Mouse (Mus musculus) liver, embryonic 13.5 days (tissue): Measurements from ENCODE around the gene Card6. TPM values are rescaled to one million over a fixed set of nuclear protein-coding genes. Genes with fewer than 3 reads are reported as not detected.
"Not testable (repeated sequence)": the region's sequence is repeated elsewhere in the genome, so short reads cannot be mapped to it uniquely, and the experiment has no call there.

Experiments
- ATAC-seq: fragments of 200-750 bp; cut with Nextera tagmentation; 2 replicates; pipeline ENCODE4 v1.8.0; 2017; ENCODE audit warnings: low read depth, mild to moderate bottlenecking, moderate number of reproducible peaks, moderate library complexity
- DNase-seq: peaks from one replicate; pipeline ENCODE4 v3.0.0; 2022
- H3K27ac ChIP-seq: fragments of 300-500 bp; sonication (generic); 2 replicates; pipeline ENCODE4 v1.5.1; 2015; ENCODE audit warnings: moderate library complexity, mild to moderate bottlenecking, inconsistent platforms
- H3K27me3 ChIP-seq: fragments of 300-500 bp; sonication (generic); 2 replicates; pipeline ENCODE4 v1.6.1; 2015; ENCODE audit warnings: mild to moderate bottlenecking, inconsistent platforms
- H3K36me3 ChIP-seq: fragments of 300-500 bp; sonication (generic); 2 replicates; pipeline ENCODE4 v1.6.1; 2015; ENCODE audit warnings: mild to moderate bottlenecking, inconsistent platforms
- H3K4me1 ChIP-seq: fragments of 300-500 bp; sonication (generic); replicated peaks from 2 replicates; pipeline ENCODE4 v1.6.1; 2015; ENCODE audit warnings: inconsistent platforms
- H3K4me2 ChIP-seq: fragments of 300-500 bp; sonication (generic); 2 replicates; pipeline ENCODE4 v1.6.1; 2015; ENCODE audit warnings: inconsistent platforms, mild to moderate bottlenecking, moderate library complexity
- H3K4me3 ChIP-seq: fragments of 300-500 bp; sonication (generic); replicated peaks from 2 replicates; pipeline ENCODE4 v1.5.1; 2015; ENCODE audit warnings: mild to moderate bottlenecking, inconsistent platforms
- H3K9ac ChIP-seq: fragments of 300-500 bp; sonication (generic); 2 replicates; pipeline ENCODE4 v1.6.1; 2015; ENCODE audit warnings: mild to moderate bottlenecking, inconsistent platforms
- H3K9me3 ChIP-seq: fragments of 300-500 bp; sonication (generic); replicated peaks from 2 replicates; pipeline ENCODE4 v1.6.1; 2016; ENCODE audit warnings: inconsistent platforms
- WGBS: fragments of 180-500 bp; shearing (Covaris S2); methylation state at CpG from one replicate; pipeline ENCODE4 v1.1.7; 2015; ENCODE audit not compliant: insufficient replicate concordance; 5-methylcytosine and 5-hydroxymethylcytosine counted together
- polyA plus RNA-seq: library from polyadenylated mRNA; unstranded; fragments of >200 nt; fragmentation: Nextera tagmentation; extraction: Ambion mirVana; gene quantifications from 2 replicates; pipeline ENCODE4 v1.2.1, GENCODE M21; 2015

Card6 gene
- polyA plus RNA-seq, 1 experiment from 2014 or later, result 0.41 TPM

GRCm38 (mm10) chr15:5142714-5143113 lies 34.4 kb upstream of the Card6 start:
- Histone ChIP-seq H3K9me3 (no peaks in the 10 kb centered on the region), H3K4me3 (no peak overlapping the region), H3K36me3 (peaks cover 12% of the 10 kb centered on the region), H3K9ac (no peak overlapping the region), H3K4me1 (peaks cover 82% of the 10 kb centered on the region), H3K27me3 (no peaks in the 10 kb centered on the region), H3K4me2 (no peak overlapping the region), H3K27ac (peak overlapping the region; percentile 94)
- ATAC-seq, result no peak
- WGBS, result 44% methylated on average over 5 of the region's 5 CpGs
- no peak for DNase-seq

DNA sequence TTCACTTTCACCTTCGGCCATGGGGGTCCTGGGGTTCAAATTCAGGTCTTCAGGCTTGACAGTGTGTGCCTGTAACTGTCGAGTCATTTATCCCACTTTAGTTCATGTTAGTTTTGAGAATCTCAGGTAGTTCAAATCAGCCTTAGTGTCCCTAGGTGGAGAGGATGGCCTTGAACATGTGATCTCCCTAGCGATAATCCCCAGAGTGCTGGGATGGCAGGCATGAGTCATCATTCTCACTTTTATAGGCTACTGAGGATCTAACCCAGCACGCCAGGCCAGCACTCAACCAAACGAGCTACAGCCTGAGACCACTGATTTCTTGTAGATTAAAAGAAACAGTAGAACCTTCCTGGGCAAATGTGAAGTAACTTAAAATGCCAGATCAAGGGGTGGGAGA lies 33.7 kb upstream of the Card6 start:
- WGBS, result 29% methylated on average over 5 of the region's 5 CpGs
- DNase-seq (peak; percentile 52), ATAC-seq (no peak)
- Histone ChIP-seq H3K4me1 (peaks cover 83% of the 10 kb centered on the region), H3K27me3 (no peaks in the 10 kb centered on the region), H3K27ac (peak overlapping the region; percentile 90), H3K4me3 (no peak overlapping the region), H3K4me2 (peak overlapping the region; percentile 32), H3K9ac (peak overlapping the region; percentile 39; the same call in 1 of the 2 replicates), H3K9me3 (no peaks in the 10 kb centered on the region), H3K36me3 (peaks cover 11% of the 10 kb centered on the region)

DNA sequence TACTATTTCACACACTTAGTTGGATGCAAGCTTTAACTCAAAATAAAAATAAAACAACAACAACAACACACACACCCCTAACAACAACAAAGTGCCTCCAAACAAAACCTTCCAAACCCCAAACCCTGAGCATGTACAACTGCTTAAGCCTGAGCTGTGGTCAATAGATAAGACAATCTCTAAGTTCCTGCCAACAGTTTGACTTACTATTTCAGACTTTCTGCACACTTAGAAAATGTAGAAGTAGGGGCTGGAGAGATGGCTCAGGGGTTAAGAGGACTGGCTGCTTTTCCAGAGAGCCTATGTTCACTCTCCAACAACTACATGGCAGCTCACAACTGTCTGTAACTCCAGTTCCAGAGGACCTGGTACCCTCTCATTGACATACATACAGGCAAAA lies 32.0 kb upstream of the Card6 start:
- peak; percentile 74 for ATAC-seq
- no peak overlapping the region for H3K4me3 ChIP-seq
- no peaks in the 10 kb centered on the region for H3K27me3 ChIP-seq
- H3K4me2 ChIP-seq, result peak overlapping the region; percentile 49
- peaks cover under 1% of the 10 kb centered on the region; the same call in 1 of the 2 replicates for H3K36me3 ChIP-seq
- H3K9me3 ChIP-seq, result no peaks in the 10 kb centered on the region
- peak overlapping the region; percentile 96 for H3K27ac ChIP-seq
- DNase-seq, result peak; percentile 64
- 0 out of 2 replicates have a peak overlapping the region, but pooled peaks have one; percentile 1 for H3K9ac ChIP-seq
- H3K4me1 ChIP-seq, result peaks cover 72% of the 10 kb centered on the region

DNA sequence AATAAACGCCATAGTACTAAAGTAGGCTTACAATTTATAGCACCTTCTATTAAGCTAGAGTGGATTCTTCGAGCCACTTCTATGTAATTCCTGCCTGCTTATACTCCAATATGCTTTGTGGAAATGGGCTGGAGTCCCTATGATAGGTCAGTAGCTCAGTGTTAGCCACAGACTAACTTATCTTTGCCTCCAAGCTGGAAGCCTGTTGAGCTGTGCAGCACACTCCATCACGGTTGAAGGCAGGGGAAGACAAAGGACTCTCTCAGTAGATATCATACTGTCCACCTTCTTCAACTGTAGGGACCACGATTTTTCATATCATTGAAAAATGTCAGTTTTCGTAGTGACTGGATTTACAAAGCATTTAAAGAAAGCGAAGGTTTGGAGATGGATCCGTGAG lies 31.5 kb upstream of the Card6 start:
- Histone ChIP-seq H3K4me2 (peak overlapping the region; percentile 49), H3K4me1 (peaks cover 72% of the 10 kb centered on the region), H3K36me3 (no peaks in the 10 kb centered on the region), H3K27me3 (no peaks in the 10 kb centered on the region), H3K9ac (peak overlapping the region; percentile 59), H3K4me3 (no peak overlapping the region), H3K27ac (peak overlapping the region; percentile 96), H3K9me3 (no peaks in the 10 kb centered on the region)
- ATAC-seq, result peak; percentile 87
- WGBS, result 18% methylated on average over 7 of the region's 7 CpGs
- peak; percentile 73 for DNase-seq

GRCm38 (mm10) chr15:5139366-5139765 lies 31.0 kb upstream of the Card6 start:
- Histone ChIP-seq H3K27ac (peak overlapping the region; percentile 96), H3K4me1 (peaks cover 73% of the 10 kb centered on the region), H3K36me3 (no peaks in the 10 kb centered on the region), H3K4me3 (no peak overlapping the region), H3K9me3 (no peaks in the 10 kb centered on the region), H3K27me3 (no peaks in the 10 kb centered on the region), H3K9ac (peak overlapping the region; percentile 59), H3K4me2 (peak overlapping the region; percentile 49)
- peak; percentile 8 for ATAC-seq
- 21% methylated on average over 2 of the region's 2 CpGs for WGBS
- DNase-seq, result no peak

GRCm38 (mm10) chr15:5138021-5138856 lies 29.9 kb upstream of the Card6 start:
- H3K4me2 ChIP-seq, result peak overlapping the region; percentile 15
- ATAC-seq, result peak; percentile 17; the same call in 1 of the 2 replicates
- H3K9me3 ChIP-seq, result no peaks in the 10 kb centered on the region
- H3K27me3 ChIP-seq, result no peaks in the 10 kb centered on the region
- no peaks in the 10 kb centered on the region for H3K36me3 ChIP-seq
- peak; percentile 43 for DNase-seq
- peak overlapping the region; percentile 81 for H3K27ac ChIP-seq
- 29% methylated on average over 9 of the region's 9 CpGs for WGBS
- H3K4me1 ChIP-seq, result peaks cover 73% of the 10 kb centered on the region
- no peak overlapping the region for H3K4me3 ChIP-seq
- H3K9ac ChIP-seq, result peak overlapping the region; percentile 37; the same call in 1 of the 2 replicates

DNA sequence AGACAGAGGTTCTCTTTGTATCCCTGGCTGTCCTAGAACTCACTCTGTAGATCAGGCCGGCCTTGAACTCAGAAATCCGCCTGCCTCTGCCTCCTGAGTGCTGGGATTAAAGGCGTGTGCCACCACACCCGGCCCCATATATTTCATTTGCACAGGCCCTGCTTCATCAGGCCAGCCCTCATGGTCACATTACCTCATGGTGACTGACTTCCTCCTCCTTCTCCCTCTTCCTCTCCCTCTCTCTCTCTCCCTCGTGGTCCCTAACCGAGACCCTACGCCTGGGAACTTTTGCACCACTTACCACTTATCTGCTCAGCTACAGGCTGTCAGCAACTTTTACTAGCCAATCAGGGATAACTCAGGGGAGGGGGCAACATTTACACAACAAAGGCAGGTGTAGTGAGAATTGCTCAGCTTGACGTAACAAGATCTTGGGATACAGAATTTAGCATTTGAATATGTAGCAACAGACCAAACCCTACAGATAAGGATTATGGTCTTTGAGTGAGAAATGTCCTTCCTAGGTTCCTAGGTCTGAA lies 26.7 kb upstream of the Card6 start:
- Histone ChIP-seq H3K4me1 (peaks cover 66% of the 10 kb centered on the region), H3K9me3 (no peaks in the 10 kb centered on the region), H3K27me3 (no peaks in the 10 kb centered on the region), H3K4me2 (no peak overlapping the region), H3K36me3 (no peaks in the 10 kb centered on the region), H3K9ac (no peak overlapping the region), H3K4me3 (no peak overlapping the region), H3K27ac (peak overlapping the region; percentile 61; the same call in 1 of the 2 replicates)
- DNase-seq, result no peak
- 58% methylated on average over 8 of the region's 8 CpGs for WGBS
- ATAC-seq, result no peak

- 79% methylated on average over 3 of the region's 3 CpGs for WGBS
- Histone ChIP-seq H3K36me3 (no peaks in the 10 kb centered on the region), H3K4me3 (no peak overlapping the region), H3K4me2 (no peak overlapping the region), H3K27me3 (no peaks in the 10 kb centered on the region), H3K27ac (0 out of 2 replicates have a peak overlapping the region, but pooled peaks have one; percentile 43), H3K9me3 (no peaks in the 10 kb centered on the region), H3K4me1 (peaks cover 63% of the 10 kb centered on the region), H3K9ac (no peak overlapping the region)
- ATAC-seq (no peak), DNase-seq (no peak)
Measured at GRCm38 (mm10) chr15:5134179-5134578, 25.8 kb upstream of the Card6 start.

DNA sequence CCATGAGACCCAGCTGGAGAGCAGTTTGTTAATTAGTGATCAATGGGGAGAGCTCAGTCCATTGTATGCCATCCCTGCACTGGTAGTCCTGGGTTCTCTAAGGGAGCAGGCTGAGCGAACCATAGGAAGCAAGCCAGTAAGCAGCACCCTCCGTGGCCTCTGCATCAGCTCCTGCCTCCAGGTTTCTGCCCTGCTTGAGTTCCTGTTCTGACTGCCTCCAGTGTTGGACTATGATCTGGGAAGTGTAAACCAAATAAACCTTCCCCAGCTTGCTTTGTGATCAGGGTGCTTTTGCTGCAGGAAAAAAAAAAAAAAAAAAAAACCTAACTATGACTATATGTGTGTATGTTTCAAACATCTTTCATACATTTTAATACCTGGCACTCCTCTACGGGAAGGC lies 25.0 kb upstream of the Card6 start:
- Histone ChIP-seq H3K27me3 (no peaks in the 10 kb centered on the region), H3K36me3 (no peaks in the 10 kb centered on the region), H3K27ac (peak overlapping the region; percentile 53), H3K4me2 (no peak overlapping the region), H3K9me3 (no peaks in the 10 kb centered on the region), H3K4me3 (no peak overlapping the region), H3K4me1 (peaks cover 64% of the 10 kb centered on the region), H3K9ac (no peak overlapping the region)
- WGBS, result 70% methylated on average over 3 of the region's 3 CpGs
- ATAC-seq (no peak), DNase-seq (no peak)

DNA sequence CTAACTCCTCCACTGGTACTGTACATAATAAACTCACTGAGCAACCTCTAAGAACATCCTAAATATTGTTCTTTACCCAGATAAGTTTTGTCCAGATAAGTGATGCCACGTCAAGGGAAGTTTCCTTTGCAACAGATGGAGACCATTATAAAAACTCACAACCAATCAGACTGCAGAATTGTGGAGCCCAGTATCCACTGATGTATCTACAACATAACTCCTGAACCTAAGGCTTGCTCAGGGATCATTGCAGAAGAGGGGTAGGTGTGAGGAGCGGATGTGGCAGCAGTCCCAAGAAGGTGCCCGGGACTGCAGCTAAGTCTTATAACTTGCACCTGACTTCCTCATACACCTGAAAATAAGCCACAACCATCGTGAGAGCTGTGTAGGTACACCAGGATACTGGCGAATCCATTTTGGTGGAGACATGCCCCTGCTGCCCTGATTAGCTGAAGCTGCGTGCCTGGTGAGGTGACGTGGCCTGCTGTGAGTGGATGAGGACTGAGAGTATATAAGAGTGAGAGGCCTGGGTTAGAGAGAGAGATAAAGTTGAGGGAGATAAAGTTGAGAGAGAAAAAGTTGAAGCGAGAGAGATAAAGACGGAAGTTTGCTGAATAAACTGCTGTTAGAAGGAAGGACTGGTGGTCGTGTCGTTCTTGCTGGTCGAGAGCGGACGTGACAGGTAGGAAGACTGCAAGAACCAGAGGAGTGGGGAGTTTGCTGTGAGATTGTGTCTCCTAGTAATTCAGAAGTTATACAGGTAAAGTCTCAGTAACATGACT lies 22.7 kb upstream of the Card6 start:
- peak overlapping the region; percentile 73 for H3K27ac ChIP-seq
- peak; percentile 56 for ATAC-seq
- H3K4me1 ChIP-seq, result peaks cover 71% of the 10 kb centered on the region

More for the DNA sequence above, 22.7 kb upstream of the Card6 start:
- not testable (repeated sequence) for DNase-seq, H3K36me3 ChIP-seq, H3K9me3 ChIP-seq, H3K27me3 ChIP-seq
- Histone ChIP-seq H3K9ac (peak overlapping the region; percentile 14; the same call in 1 of the 2 replicates), H3K4me3 (peak overlapping the region; percentile 10; the same call in 1 of the 2 replicates), H3K4me2 (peak overlapping the region; percentile 36)
- 39% methylated on average over 14 of the region's 14 CpGs for WGBS
